28 mouse cellular contexts compared by ENCODE assay signal in genomic region chr5:135873753-135874152, GRCm38 (mm10). TPM values are rescaled to one million over a fixed set of nuclear protein-coding genes. Genes with fewer than 3 reads are reported as not detected.
A peak's percentile ranks its signal among the peaks of the same experiment; 100 is the strongest.
DNase-seq lines count a peak whose midpoint lies in the region; ATAC-seq and TF ChIP-seq lines count a peak whose summit lies in the region.
"Had no signal": no experiment of that assay in that cellular context is flagged by ENCODE, and none has a peak within 500 bp of the region (broad histone marks: within the 10 kb centered on the region; RNA-seq: fewer than 3 reads in every experiment).

No protein-coding gene starts in this region.

- WGBS in intestine, postnatal 0 days: 52% methylated on average over 9 of the region's 9 CpGs
- 62% methylated on average over 9 of the region's 9 CpGs for WGBS in intestine, embryonic 16.5 days
- 62% methylated on average over 9 of the region's 9 CpGs for WGBS in kidney, embryonic 16.5 days

- peak; percentile 28; the same call in 1 of the 2 replicates for ATAC-seq in intestine, postnatal 0 days
- ATAC-seq in intestine, embryonic 16.5 days: no peak
- peak; percentile 72 for ATAC-seq in CD4-positive, CD25-positive, alpha-beta regulatory T cell, adult 4 months
- peak; percentile 54 for ATAC-seq in inflammation-experienced regulatory T-cells, adult 6 months
- ATAC-seq in kidney, embryonic 16.5 days (ENCODE audit: low FRiP score, low TSS enrichment): no peak
- ATAC-seq: forebrain, embryonic 15.5 days; hindbrain, postnatal 0 days had no signal

- no peaks in the 10 kb centered on the region for H3K36me3 ChIP-seq in intestine, postnatal 0 days (ENCODE audit: control insufficient read depth, insufficient read depth)
- H3K36me3 ChIP-seq in intestine, embryonic 16.5 days (ENCODE audit: control insufficient read depth, insufficient read depth, low read length): no peaks in the 10 kb centered on the region
- H3K36me3 ChIP-seq in kidney, embryonic 16.5 days (ENCODE audit: insufficient read depth, low read length): no peaks in the 10 kb centered on the region
- H3K36me3 ChIP-seq: embryonic facial prominence, embryonic 12.5 days; embryonic facial prominence, embryonic 15.5 days; forebrain, embryonic 12.5 days; forebrain, embryonic 15.5 days; heart, embryonic 10.5 days; heart, embryonic 13.5 days; intestine, embryonic 15.5 days had no signal

- peak; percentile 41 for DNase-seq in R1 (ENCODE audit: low read depth, low spot score)
- no peak for DNase-seq in B cell, adult 2 months
- no peak for DNase-seq in adrenal gland, postnatal 14 days
- DNase-seq: adrenal gland, adult 2 months; adrenal gland, postnatal 25 days; cerebellum, adult 11-12 months; cerebellum, adult 9-10 months; cerebellum, postnatal 14 days; gastrocnemius, adult 2 months; gastrocnemius, postnatal 14 days; heart, adult 18-20 months; heart, postnatal 14 days; heart, postnatal 4 days; kidney, adult 2 months had no signal

- H3K4me2 ChIP-seq in intestine, postnatal 0 days (replicated peaks; ENCODE audit: low read depth): no peak overlapping the region
- no peak overlapping the region for H3K4me2 ChIP-seq in intestine, embryonic 16.5 days (ENCODE audit: low read depth, low read length)
- no peak overlapping the region for H3K4me2 ChIP-seq in kidney, embryonic 16.5 days (replicated peaks; ENCODE audit: low read depth, low read length)
- H3K4me2 ChIP-seq: embryonic facial prominence, embryonic 15.5 days; forebrain, embryonic 12.5 days; forebrain, embryonic 15.5 days; hindbrain, embryonic 14.5 days had no signal

- no peak overlapping the region for H3K4me3 ChIP-seq in intestine, postnatal 0 days (ENCODE audit: low read depth, low read length)
- H3K4me3 ChIP-seq in intestine, embryonic 16.5 days (ENCODE audit: low read length): no peak overlapping the region
- no peak overlapping the region for H3K4me3 ChIP-seq in kidney, embryonic 16.5 days (ENCODE audit: low read length)
- H3K4me3 ChIP-seq: embryonic facial prominence, embryonic 12.5 days; embryonic facial prominence, embryonic 15.5 days; forebrain, embryonic 12.5 days; forebrain, embryonic 15.5 days; gastrocnemius, adult 2 months; intestine, embryonic 15.5 days had no signal

- no peaks in the 10 kb centered on the region for H3K9me3 ChIP-seq in intestine, postnatal 0 days (ENCODE audit: control insufficient read depth)
- H3K9me3 ChIP-seq in intestine, embryonic 16.5 days (ENCODE audit: control insufficient read depth, low read length): no peaks in the 10 kb centered on the region
- H3K9me3 ChIP-seq in kidney, embryonic 16.5 days (ENCODE audit: low read length): no peaks in the 10 kb centered on the region
- H3K9me3 ChIP-seq: embryonic facial prominence, embryonic 12.5 days; embryonic facial prominence, embryonic 15.5 days; forebrain, embryonic 12.5 days; forebrain, embryonic 15.5 days; heart, embryonic 10.5 days; heart, embryonic 13.5 days; intestine, embryonic 15.5 days had no signal

- TF ChIP-seq CTCF in intestine, postnatal 0 days (IDR thresholded peaks at IDR 0.05; ENCODE audit: low read depth): no peak

- no peak overlapping the region for H3K9ac ChIP-seq in intestine, postnatal 0 days (ENCODE audit: low read depth, low read length)
- H3K9ac ChIP-seq in intestine, embryonic 16.5 days (ENCODE audit: low read depth, low read length): no peak overlapping the region
- no peak overlapping the region for H3K9ac ChIP-seq in kidney, embryonic 16.5 days (replicated peaks; ENCODE audit: low read length)
- H3K9ac ChIP-seq: forebrain, embryonic 12.5 days; forebrain, embryonic 15.5 days; hindbrain, embryonic 14.5 days had no signal

- no peaks in the 10 kb centered on the region for H3K4me1 ChIP-seq in intestine, postnatal 0 days (replicated peaks; ENCODE audit: control insufficient read depth, insufficient read depth, low read length)
- H3K4me1 ChIP-seq in intestine, embryonic 16.5 days (ENCODE audit: control insufficient read depth, insufficient read depth, low read length): peaks cover 6% of the 10 kb centered on the region
- peaks cover 11% of the 10 kb centered on the region for H3K4me1 ChIP-seq in kidney, embryonic 16.5 days (ENCODE audit: insufficient read depth, low read length)

- peaks cover 21% of the 10 kb centered on the region for H3K27me3 ChIP-seq in intestine, postnatal 0 days (replicated peaks; ENCODE audit: control insufficient read depth, insufficient read depth, low read length)
- H3K27me3 ChIP-seq in intestine, embryonic 16.5 days (replicated peaks; ENCODE audit: control insufficient read depth, insufficient read depth, low read length): peaks cover 18% of the 10 kb centered on the region
- peaks cover 27% of the 10 kb centered on the region for H3K27me3 ChIP-seq in kidney, embryonic 16.5 days (ENCODE audit: insufficient read depth, low read length)

- H3K27ac ChIP-seq in intestine, postnatal 0 days (ENCODE audit: low read depth, low read length): no peak overlapping the region
- H3K27ac ChIP-seq in intestine, embryonic 16.5 days (ENCODE audit: low read length): no peak overlapping the region
- no peak overlapping the region for H3K27ac ChIP-seq in kidney, embryonic 16.5 days (ENCODE audit: low read length)
- H3K27ac ChIP-seq: embryonic facial prominence, embryonic 12.5 days; embryonic facial prominence, embryonic 15.5 days; forebrain, embryonic 12.5 days; forebrain, embryonic 15.5 days; gastrocnemius, adult 2 months; heart, embryonic 13.5 days; hindbrain, embryonic 14.5 days; hindbrain, postnatal 0 days; intestine, embryonic 15.5 days had no signal

RNA-seq across cellular contexts. Expression of gene Hspb1, which starts 14.0 kb away (rescaled TPM):
- polyA plus RNA-seq in intestine, postnatal 0 days (2015; fragmentation: Nextera tagmentation; extraction: Ambion mirVana): 107 and 120 TPM in 2 replicates
- 112 and 114 TPM in 2 replicates for polyA plus RNA-seq in intestine, embryonic 16.5 days (2015; fragmentation: Nextera tagmentation; extraction: Ambion mirVana)
- 1 to 10 TPM in 1 of 2 experiments, not detected in 1; 1.3 TPM for polyA plus RNA-seq in CD4-positive, CD25-positive, alpha-beta regulatory T cell, adult 4 months (2017; shearing (Covaris generic))
- under 1 TPM in 1 of 3 experiments, not detected in 2; 0.82 TPM for polyA plus RNA-seq in inflammation-experienced regulatory T-cells, adult 6 months (2017; shearing (Covaris generic))
- 69.9 and 70.5 TPM in 2 replicates for polyA plus RNA-seq in kidney, embryonic 16.5 days (2015; fragmentation: Nextera tagmentation; extraction: Ambion mirVana)
- 64.7 and 97.7 TPM in 2 replicates for total RNA-seq in adrenal gland, postnatal 14 days (2021)

Comparison
In these comparisons a context has a peak if more than half of its experiments do, and no peak if none do; other contexts are left out.
1. ATAC-seq: peak in intestine, postnatal 0 days (single experiment), CD4-positive, CD25-positive, alpha-beta regulatory T cell, adult 4 months (single experiment) and inflammation-experienced regulatory T-cells, adult 6 months (single experiment); none in intestine, embryonic 16.5 days (single experiment) and kidney, embryonic 16.5 days (single experiment).
2. RNA of gene Hspb1, which starts 14.0 kb away (polyA plus RNA-seq): 112 to 114 TPM in intestine, embryonic 16.5 days, 107 to 120 TPM in intestine, postnatal 0 days and 69.9 to 70.5 TPM in kidney, embryonic 16.5 days; 1.3 TPM in CD4-positive, CD25-positive, alpha-beta regulatory T cell, adult 4 months and 0.82 TPM in inflammation-experienced regulatory T-cells, adult 6 months; every median in the first group is over 10 times any median in the second.